Mouse (Mus musculus): ENCODE measurements at regions not wholly inside any gene's neighbourhood (a gene's known extent, or its start where the extent isn't known, plus 50 kb on each side); places are given as distances from the start of the nearest gene placed in this dataset.

DNA sequence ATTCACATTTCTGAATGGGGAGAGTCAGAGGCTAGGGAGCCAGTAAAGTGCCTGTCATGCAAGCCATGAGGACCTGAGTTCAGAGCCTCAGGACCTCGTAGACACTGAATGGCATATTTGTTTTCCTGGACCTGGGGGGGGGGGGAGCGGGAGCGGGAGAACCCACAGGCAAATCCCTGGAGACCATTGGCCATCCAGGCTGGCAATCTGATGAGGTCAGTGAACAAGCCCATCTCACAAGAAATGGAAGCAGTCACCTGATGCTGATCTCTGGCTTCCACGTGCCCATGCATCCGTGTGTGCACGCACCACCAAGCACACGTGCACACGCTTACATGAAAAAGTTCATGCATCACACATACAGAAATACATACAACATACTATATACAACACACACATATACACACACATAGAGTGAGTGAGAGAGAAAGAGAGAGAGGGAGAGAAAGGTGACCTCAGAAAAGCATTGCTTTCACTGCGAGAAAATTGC is 196.2 kb downstream of the Dusp6 start:
- no peak for TF ChIP-seq CTCF (IDR thresholded peaks at IDR 0.05; ENCODE audit: low read depth, low read length)
- TF ChIP-seq GATA1 (IDR thresholded peaks at IDR 0.05; ENCODE audit: borderline replicate concordance, low read length) = no peak
- TF ChIP-seq GATA2 (IDR thresholded peaks at IDR 0.05; ENCODE audit: borderline replicate concordance, low read depth, low read length) = no peak
